Mouse (Mus musculus): ENCODE measurements at regions not wholly inside any gene's neighbourhood (a gene's known extent, or its start where the extent isn't known, plus 50 kb on each side); places are given as distances from the start of the nearest gene placed in this dataset.

- peak; percentile 3 for DNase-seq (ENCODE audit: low read depth, low spot score)
Measured at GRCm38 (mm10) chr1:49741066-49741465, 1159.4 kb upstream of the Tmeff2 start.
